Mouse (Mus musculus): ENCODE measurements around the gene Ak2. TPM values are rescaled to one million over a fixed set of nuclear protein-coding genes. Genes with fewer than 3 reads are reported as not detected.

The Ak2 gene
- 38.0 TPM for polyA plus RNA-seq (2014; fragmentation: Illumina TruSeq; extraction: RNeasy Lipid Tissue Mini Kit (QIAGEN cat#74804))

DNA sequence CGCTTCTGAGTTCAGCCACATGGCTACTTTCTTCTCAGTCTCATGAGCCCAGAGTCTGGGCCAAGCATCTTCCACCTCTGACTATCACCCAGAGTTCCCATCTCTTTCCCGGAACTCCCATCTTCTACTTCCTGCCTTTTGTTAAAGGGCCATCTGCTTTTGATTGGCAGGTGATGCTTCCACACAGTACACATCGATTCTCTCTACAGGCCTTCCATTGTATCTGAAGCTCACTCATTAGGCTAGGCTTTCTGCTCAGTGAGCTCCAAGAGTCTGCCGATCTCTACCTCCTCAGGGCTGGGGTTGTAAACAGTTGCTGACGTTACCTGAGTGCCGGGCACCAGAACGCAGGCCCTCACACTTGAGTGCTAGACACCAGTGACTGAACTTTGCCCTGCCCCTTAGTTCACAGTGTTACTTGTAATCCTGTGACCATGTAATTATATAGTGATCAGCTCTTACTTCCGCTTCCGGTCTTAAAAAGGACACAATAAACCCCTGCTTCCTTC lies at the start of gene Ak2:
Gene Ak2, plus strand, starts transcription at position 459 of the 509 bp plus-strand sequence.

DNA sequence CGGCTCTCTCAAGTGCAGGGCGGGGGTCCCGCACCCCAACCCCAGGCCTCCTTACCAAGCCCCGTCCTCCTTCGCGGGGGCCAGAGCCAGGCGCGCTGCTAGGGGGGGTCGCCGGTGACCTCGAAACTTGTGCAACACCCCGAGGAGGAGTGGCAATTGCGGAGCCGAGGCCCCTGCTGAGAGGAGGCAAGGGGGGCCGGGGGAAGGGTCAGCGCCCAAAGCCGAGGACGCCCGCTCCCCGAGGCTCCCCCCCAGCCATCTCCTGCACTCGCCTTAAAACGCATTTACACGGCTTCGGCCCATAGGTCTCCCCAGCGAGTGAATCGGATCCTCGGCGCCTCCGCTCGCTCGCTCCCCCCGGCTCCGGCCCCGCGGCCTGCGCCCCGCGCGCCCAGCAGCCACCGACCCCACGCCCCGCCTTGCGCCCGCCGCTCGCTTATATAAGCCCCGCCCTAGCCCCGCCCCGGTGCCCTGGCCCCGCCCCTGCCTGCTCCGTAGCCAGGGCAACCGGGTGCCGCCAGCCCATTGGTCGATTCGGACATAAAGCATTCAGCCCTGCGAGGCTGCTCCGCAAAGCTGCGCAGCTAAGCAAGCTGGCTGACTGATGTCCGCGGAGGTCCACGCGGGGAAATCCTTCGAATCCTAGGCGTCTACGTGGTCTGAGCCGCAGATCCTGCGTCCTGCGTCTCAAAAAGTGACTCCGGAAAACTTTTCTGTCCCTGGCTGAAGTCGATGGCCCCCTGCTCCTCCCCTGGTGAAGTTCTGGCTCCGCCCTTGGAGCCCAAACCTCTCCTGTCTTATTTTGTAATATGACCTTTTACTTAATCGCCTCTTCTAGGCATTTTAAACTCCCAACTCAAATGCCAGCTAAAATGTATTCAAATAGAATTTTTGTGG lies 29.5 kb upstream of the Ak2 start, which contains the start of gene Azin2:
Gene Azin2, minus strand, starts transcription at position 414 of the 897 bp plus-strand sequence.

DNA sequence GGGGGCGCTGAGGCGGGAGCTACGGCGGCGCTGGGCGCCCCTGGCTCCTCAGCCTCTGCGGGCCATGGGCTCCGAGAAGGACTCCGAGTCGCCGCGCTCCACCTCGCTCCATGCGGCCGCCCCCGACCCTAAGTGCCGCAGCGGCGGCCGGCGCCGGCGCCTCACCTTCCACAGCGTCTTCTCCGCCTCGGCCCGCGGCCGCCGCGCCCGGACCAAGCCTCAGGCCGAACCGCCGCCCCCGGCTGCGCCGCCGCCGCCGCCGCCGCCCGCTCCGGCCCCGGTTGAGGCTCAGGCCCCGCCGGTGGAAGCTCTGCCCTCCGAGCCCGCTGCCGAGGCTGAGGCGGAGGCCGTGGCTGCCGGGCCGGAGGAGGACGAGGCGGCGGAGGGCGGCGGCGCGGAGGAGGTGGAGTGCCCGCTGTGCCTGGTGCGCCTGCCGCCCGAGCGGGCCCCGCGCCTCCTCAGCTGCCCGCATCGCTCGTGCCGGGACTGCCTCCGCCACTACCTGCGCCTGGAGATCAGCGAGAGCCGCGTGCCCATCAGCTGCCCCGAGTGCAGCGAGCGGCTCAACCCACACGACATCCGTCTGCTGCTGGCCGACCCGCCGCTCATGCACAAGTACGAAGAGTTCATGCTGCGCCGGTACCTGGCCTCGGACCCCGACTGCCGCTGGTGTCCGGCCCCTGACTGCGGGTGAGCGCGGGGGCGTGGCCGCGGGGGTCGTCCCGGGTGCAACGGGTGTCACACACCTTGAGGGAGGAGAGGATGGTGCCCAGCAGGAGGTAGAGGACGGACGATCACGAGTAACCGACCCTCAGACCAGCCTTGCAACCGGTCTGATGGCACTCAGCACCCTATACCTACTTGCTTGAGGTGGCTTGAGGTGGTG lies 66.7 kb downstream of the Ak2 start, which contains the start of gene Rnf19b:
Gene Rnf19b, plus strand, starts transcription at position 65 of the 886 bp plus-strand sequence.

Other genes with a start within 250 kb of the Ak2 start
- gene A3galt2, start 236.6 kb upstream of the Ak2 start, polyA plus RNA-seq (2014; fragmentation: Illumina TruSeq; extraction: RNeasy Lipid Tissue Mini Kit (QIAGEN cat#74804)), result not detected
- 16.6 TPM for gene Zfp362, start 185.9 kb upstream of the Ak2 start, polyA plus RNA-seq (2014; fragmentation: Illumina TruSeq; extraction: RNeasy Lipid Tissue Mini Kit (QIAGEN cat#74804))
- gene Trim62, start 108.4 kb upstream of the Ak2 start, polyA plus RNA-seq (2014; fragmentation: Illumina TruSeq; extraction: RNeasy Lipid Tissue Mini Kit (QIAGEN cat#74804)), result 6.5 TPM
- 1.00 TPM for gene Azin2, start 29.5 kb upstream of the Ak2 start, polyA plus RNA-seq (2014; fragmentation: Illumina TruSeq; extraction: RNeasy Lipid Tissue Mini Kit (QIAGEN cat#74804))
- gene Rnf19b, start 66.3 kb downstream of the Ak2 start, polyA plus RNA-seq (2014; fragmentation: Illumina TruSeq; extraction: RNeasy Lipid Tissue Mini Kit (QIAGEN cat#74804)), result 25.1 TPM
- gene Tmem54, start 113.6 kb downstream of the Ak2 start, polyA plus RNA-seq (2014; fragmentation: Illumina TruSeq; extraction: RNeasy Lipid Tissue Mini Kit (QIAGEN cat#74804)), result not detected
- not detected for gene Hpca, start 130.1 kb downstream of the Ak2 start, polyA plus RNA-seq (2014; fragmentation: Illumina TruSeq; extraction: RNeasy Lipid Tissue Mini Kit (QIAGEN cat#74804))
- gene Fndc5, start 145.0 kb downstream of the Ak2 start, polyA plus RNA-seq (2014; fragmentation: Illumina TruSeq; extraction: RNeasy Lipid Tissue Mini Kit (QIAGEN cat#74804)), result 6.4 TPM
- gene S100pbp, start 197.8 kb downstream of the Ak2 start, polyA plus RNA-seq (2014; fragmentation: Illumina TruSeq; extraction: RNeasy Lipid Tissue Mini Kit (QIAGEN cat#74804)), result 92.1 TPM
- 8.6 TPM for gene Yars, start 197.8 kb downstream of the Ak2 start, polyA plus RNA-seq (2014; fragmentation: Illumina TruSeq; extraction: RNeasy Lipid Tissue Mini Kit (QIAGEN cat#74804))